Mouse (Mus musculus) limb, embryonic 13.5 days (tissue): ENCODE measurements around the gene Kctd6. TPM values are rescaled to one million over a fixed set of nuclear protein-coding genes. Genes with fewer than 3 reads are reported as not detected.

ENCODE experiments used
- ATAC-seq: fragments of 200-750 bp; cut with Nextera tagmentation; 2 replicates; pipeline ENCODE4 v1.8.0; 2017; ENCODE audit warnings: low read depth, moderate number of reproducible peaks, moderate TSS enrichment; ENCODE audit not compliant: low FRiP score
- H3K27ac ChIP-seq: fragments of 300-500 bp; sonication (generic); 2 replicates; pipeline ENCODE4 v1.5.1; 2015; ENCODE audit warnings: inconsistent platforms, mild to moderate bottlenecking, moderate library complexity
- H3K27me3 ChIP-seq: fragments of 300-500 bp; sonication (generic); 2 replicates; pipeline ENCODE4 v1.6.1; 2015; ENCODE audit warnings: mild to moderate bottlenecking, inconsistent platforms
- H3K36me3 ChIP-seq: fragments of 300-500 bp; sonication (generic); 2 replicates; pipeline ENCODE4 v1.6.1; 2015; ENCODE audit warnings: inconsistent platforms, mild to moderate bottlenecking, moderate library complexity
- H3K4me1 ChIP-seq: fragments of 300-500 bp; sonication (generic); 2 replicates; pipeline ENCODE4 v1.6.1; 2015; ENCODE audit warnings: inconsistent platforms
- H3K4me2 ChIP-seq: fragments of 300-500 bp; sonication (generic); replicated peaks from 2 replicates; pipeline ENCODE4 v1.6.1; 2015; ENCODE audit warnings: inconsistent platforms, mild to moderate bottlenecking, moderate library complexity
- H3K4me3 ChIP-seq: fragments of 300-500 bp; sonication (generic); 2 replicates; pipeline ENCODE4 v1.5.1; 2015; ENCODE audit warnings: moderate library complexity, mild to moderate bottlenecking, inconsistent platforms
- H3K9ac ChIP-seq: fragments of 300-500 bp; sonication (generic); 2 replicates; pipeline ENCODE4 v1.6.1; 2015; ENCODE audit warnings: mild to moderate bottlenecking, inconsistent platforms
- H3K9me3 ChIP-seq: fragments of 300-500 bp; sonication (generic); 2 replicates; pipeline ENCODE4 v1.6.1; 2016; ENCODE audit warnings: inconsistent platforms
- WGBS: fragments of 180-500 bp; shearing (Covaris S2); methylation state at CpG from one replicate; pipeline ENCODE4 v1.1.7; 2015; 5-methylcytosine and 5-hydroxymethylcytosine counted together
- polyA plus RNA-seq: library from polyadenylated mRNA; unstranded; fragments of >200 nt; fragmentation: Nextera tagmentation; extraction: Ambion mirVana; gene quantifications from 2 replicates; pipeline ENCODE4 v1.2.1, GENCODE M21; 2015

Kctd6 gene
- polyA plus RNA-seq, 1 experiment from 2014 or later = 7.8 TPM

- no peak overlapping the region for H3K4me2 ChIP-seq
- no peak for ATAC-seq
Measured at GRCm38 (mm10) chr14:8242388-8242920, 28.5 kb downstream of the Kctd6 start.

GRCm38 (mm10) chr14:8243136-8243888, 29.4 kb downstream of the Kctd6 start:
- ATAC-seq = no peak
- 77% methylated on average over 8 of the region's 8 CpGs for WGBS
- Histone ChIP-seq H3K4me1 (no peaks in the 10 kb centered on the region), H3K9me3 (no peaks in the 10 kb centered on the region), H3K27me3 (no peaks in the 10 kb centered on the region), H3K27ac (no peak overlapping the region), H3K36me3 (no peaks in the 10 kb centered on the region), H3K4me3 (no peak overlapping the region), H3K4me2 (no peak overlapping the region), H3K9ac (no peak overlapping the region)

More at GRCm38 (mm10) chr14:8242388-8242920, 28.5 kb downstream of the Kctd6 start:
- WGBS = 57% methylated on average over 5 of the region's 5 CpGs
- Histone ChIP-seq H3K27me3 (no peaks in the 10 kb centered on the region), H3K27ac (no peak overlapping the region), H3K4me3 (no peak overlapping the region), H3K4me1 (no peaks in the 10 kb centered on the region), H3K9me3 (no peaks in the 10 kb centered on the region), H3K36me3 (no peaks in the 10 kb centered on the region), H3K9ac (no peak overlapping the region)

DNA sequence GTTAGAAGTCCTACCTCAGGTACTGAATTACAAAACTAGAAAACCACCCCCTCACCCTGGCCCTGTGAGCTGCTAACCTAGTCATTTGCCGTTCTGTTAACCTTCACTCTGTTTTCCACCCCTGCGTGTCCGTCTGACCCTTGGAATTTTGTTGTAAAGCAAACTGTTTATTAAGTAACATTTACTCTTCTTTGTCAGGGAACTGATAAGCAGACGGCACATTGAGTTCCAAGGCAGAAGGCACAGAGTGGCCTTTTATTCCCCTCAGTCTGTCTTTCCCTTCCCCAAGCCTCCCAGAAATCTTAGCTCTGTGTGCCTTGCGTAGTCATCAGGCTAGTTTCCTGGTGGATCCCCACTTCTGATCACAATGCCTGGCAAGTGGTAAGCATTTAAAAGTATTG, 30.3 kb downstream of the Kctd6 start:
- no peaks in the 10 kb centered on the region for H3K9me3 ChIP-seq
- no peaks in the 10 kb centered on the region for H3K4me1 ChIP-seq
- no peak overlapping the region for H3K4me2 ChIP-seq
- no peaks in the 10 kb centered on the region for H3K27me3 ChIP-seq
- WGBS = 74% methylated on average over 5 of the region's 5 CpGs
- H3K9ac ChIP-seq = no peak overlapping the region
- H3K4me3 ChIP-seq = no peak overlapping the region
- ATAC-seq = no peak
- H3K36me3 ChIP-seq = no peaks in the 10 kb centered on the region
- no peak overlapping the region for H3K27ac ChIP-seq

DNA sequence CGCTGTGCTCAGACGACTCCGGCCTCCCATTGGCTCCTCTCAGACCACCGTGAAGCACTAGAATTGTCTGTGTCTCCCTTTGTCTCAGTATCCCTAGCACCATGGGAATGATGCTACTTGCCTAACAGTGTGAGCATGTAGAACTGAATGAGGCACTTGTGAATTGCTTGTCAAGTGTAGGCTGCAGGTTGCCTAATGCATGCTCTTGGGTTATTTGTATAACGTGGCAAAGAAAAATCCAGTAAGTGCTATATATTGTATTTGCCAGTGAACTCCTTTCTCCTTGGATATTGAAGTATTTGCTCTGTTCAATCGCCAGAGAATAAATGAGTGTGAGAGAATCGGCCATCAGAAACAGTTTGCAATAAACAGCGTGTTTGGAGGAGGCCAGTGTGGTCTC, 32.9 kb downstream of the Kctd6 start:
- no peaks in the 10 kb centered on the region for H3K36me3 ChIP-seq
- no peak overlapping the region for H3K9ac ChIP-seq
- no peaks in the 10 kb centered on the region for H3K9me3 ChIP-seq
- H3K4me1 ChIP-seq = no peaks in the 10 kb centered on the region
- ATAC-seq = no peak
- no peak overlapping the region for H3K4me2 ChIP-seq
- no peaks in the 10 kb centered on the region for H3K27me3 ChIP-seq
- no peak overlapping the region for H3K27ac ChIP-seq
- H3K4me3 ChIP-seq = no peak overlapping the region
- WGBS = 86% methylated on average over 8 of the region's 8 CpGs

DNA sequence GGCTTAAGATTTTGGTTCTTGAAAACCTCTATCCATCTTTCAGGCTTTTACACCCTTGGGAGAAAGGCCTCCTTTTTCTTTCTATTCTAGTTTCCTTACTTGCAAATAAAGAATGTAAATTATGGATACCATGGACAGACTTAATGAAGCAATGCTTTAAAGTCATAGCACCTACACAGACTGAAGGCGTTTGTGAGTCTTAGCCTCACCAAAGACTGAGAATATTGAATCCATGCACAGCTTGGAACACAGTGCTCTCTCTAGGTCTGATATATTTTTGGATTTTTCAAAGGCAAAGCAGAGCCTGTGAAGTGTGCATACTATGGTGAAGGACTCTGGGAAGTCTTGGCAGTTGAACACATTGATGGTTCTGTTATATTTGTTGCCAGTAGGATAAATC, 35.3 kb downstream of the Kctd6 start:
- H3K36me3 ChIP-seq = no peaks in the 10 kb centered on the region
- H3K27ac ChIP-seq = no peak overlapping the region
- 87% methylated on average over 1 of the region's 1 CpGs for WGBS

GRCm38 (mm10) chr14:8250141-8250871, 36.4 kb downstream of the Kctd6 start:
- no peak overlapping the region for H3K4me2 ChIP-seq
- H3K9ac ChIP-seq = no peak overlapping the region
- 75% methylated on average over 9 of the region's 9 CpGs for WGBS

More for the DNA sequence above, 35.3 kb downstream of the Kctd6 start:
- no peaks in the 10 kb centered on the region for H3K27me3 ChIP-seq
- ATAC-seq = no peak
- H3K9ac ChIP-seq = no peak overlapping the region
- H3K4me1 ChIP-seq = no peaks in the 10 kb centered on the region
- no peaks in the 10 kb centered on the region for H3K9me3 ChIP-seq
- H3K4me2 ChIP-seq = no peak overlapping the region
- no peak overlapping the region for H3K4me3 ChIP-seq

GRCm38 (mm10) chr14:8251330-8251885, 37.5 kb downstream of the Kctd6 start:
- no peak for ATAC-seq
- WGBS = 96% methylated on average over 8 of the region's 8 CpGs
- Histone ChIP-seq H3K9ac (no peak overlapping the region), H3K4me2 (no peak overlapping the region), H3K4me1 (no peaks in the 10 kb centered on the region), H3K36me3 (no peaks in the 10 kb centered on the region), H3K27ac (no peak overlapping the region), H3K9me3 (no peaks in the 10 kb centered on the region), H3K4me3 (no peak overlapping the region), H3K27me3 (no peaks in the 10 kb centered on the region)

More at GRCm38 (mm10) chr14:8250141-8250871, 36.4 kb downstream of the Kctd6 start:
- H3K27ac ChIP-seq = no peak overlapping the region
- ATAC-seq = no peak
- no peaks in the 10 kb centered on the region for H3K9me3 ChIP-seq
- H3K4me3 ChIP-seq = no peak overlapping the region
- H3K27me3 ChIP-seq = no peaks in the 10 kb centered on the region
- no peaks in the 10 kb centered on the region for H3K4me1 ChIP-seq
- no peaks in the 10 kb centered on the region for H3K36me3 ChIP-seq

DNA sequence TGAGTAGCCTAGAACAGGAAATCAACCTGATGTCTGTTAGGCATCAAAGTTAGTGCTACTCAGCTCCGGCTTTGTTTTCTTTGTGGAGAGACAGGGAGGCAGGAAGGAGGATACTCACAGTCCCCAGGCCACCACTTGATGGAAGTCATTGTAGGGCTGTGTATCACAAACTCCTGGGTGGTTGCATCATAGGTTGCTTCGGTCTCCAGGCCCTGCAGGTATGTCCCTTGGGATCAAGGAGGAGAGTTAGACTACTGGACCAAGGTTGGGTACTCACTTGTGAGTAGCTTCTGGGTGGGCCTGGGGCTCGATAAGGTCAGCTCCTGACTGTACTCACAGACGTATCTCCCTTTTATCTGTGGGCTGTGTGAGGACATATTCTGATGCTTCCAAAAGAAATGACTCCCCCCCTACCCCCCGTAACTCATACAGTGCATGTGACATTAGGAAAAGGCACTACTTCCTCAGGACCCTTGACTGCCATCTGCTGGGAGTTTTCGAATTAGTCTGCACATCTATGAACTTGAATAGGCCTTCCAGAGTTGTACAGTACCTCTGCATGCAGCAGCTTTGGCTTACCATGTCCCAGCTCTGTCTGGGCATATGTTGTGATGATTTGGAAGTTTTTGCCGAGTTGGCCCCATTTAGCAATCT, 41.3 kb downstream of the Kctd6 start:
- no peaks in the 10 kb centered on the region for H3K9me3 ChIP-seq
- no peak overlapping the region for H3K27ac ChIP-seq
- ATAC-seq = no peak
- H3K4me1 ChIP-seq = peaks cover 8% of the 10 kb centered on the region
- no peak overlapping the region for H3K4me2 ChIP-seq
- no peaks in the 10 kb centered on the region for H3K27me3 ChIP-seq
- no peak overlapping the region for H3K9ac ChIP-seq
- H3K4me3 ChIP-seq = no peak overlapping the region
- H3K36me3 ChIP-seq = no peaks in the 10 kb centered on the region
- 73% methylated on average over 7 of the region's 7 CpGs for WGBS

DNA sequence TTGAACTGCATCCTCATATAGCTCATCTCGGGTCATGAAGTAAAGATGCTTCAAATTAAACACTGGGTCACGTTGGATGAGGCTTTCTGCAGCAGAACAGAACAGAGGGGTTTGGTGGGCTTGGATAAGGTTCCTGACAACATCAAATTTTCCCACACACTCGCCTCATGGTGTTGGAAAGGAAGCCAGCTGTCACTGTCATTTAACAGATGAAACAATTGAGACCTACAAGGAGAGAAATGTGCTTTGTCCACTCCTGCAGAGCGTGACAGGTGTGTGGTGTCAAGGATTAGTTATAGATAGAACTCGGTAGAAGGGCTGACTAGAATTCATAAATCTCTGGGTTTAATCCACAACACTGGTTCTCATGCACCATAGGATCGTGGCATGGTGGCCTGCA, 42.1 kb downstream of the Kctd6 start:
- Histone ChIP-seq H3K4me2 (no peak overlapping the region), H3K4me3 (no peak overlapping the region), H3K4me1 (peaks cover 8% of the 10 kb centered on the region), H3K9ac (no peak overlapping the region), H3K27me3 (no peaks in the 10 kb centered on the region), H3K9me3 (no peaks in the 10 kb centered on the region), H3K36me3 (no peaks in the 10 kb centered on the region), H3K27ac (no peak overlapping the region)
- ATAC-seq = no peak
- 70% methylated on average over 6 of the region's 6 CpGs for WGBS

DNA sequence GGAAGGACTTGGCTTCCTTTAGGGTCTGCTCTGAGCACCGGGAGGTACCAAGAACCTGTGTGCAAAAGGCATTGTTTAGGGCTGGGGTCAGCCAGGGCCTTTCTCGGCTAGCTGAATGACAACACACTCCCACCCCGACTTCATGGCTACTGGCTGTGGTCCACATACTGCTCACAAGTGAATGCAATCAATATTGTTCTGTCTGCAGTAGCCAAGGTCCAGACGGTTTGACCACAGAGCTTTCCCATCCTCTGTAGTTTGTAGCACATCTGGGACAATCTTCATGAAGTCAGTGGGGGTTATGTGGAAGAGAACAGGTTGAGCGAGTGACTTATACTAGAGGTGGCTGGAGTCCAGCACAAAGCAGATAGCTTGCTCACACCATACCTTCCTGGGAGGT, 42.9 kb downstream of the Kctd6 start:
- Histone ChIP-seq H3K36me3 (no peaks in the 10 kb centered on the region), H3K4me1 (peaks cover 8% of the 10 kb centered on the region), H3K27me3 (no peaks in the 10 kb centered on the region), H3K4me3 (no peak overlapping the region), H3K4me2 (no peak overlapping the region), H3K9ac (no peak overlapping the region), H3K27ac (no peak overlapping the region), H3K9me3 (no peaks in the 10 kb centered on the region)
- WGBS = 77% methylated on average over 5 of the region's 5 CpGs
- ATAC-seq = no peak

- H3K27ac ChIP-seq = no peak overlapping the region
- WGBS = 43% methylated on average over 7 of the region's 7 CpGs
- peaks cover 8% of the 10 kb centered on the region for H3K4me1 ChIP-seq
- no peaks in the 10 kb centered on the region for H3K9me3 ChIP-seq
- H3K36me3 ChIP-seq = no peaks in the 10 kb centered on the region
- no peak for ATAC-seq
- no peak overlapping the region for H3K9ac ChIP-seq
- H3K4me3 ChIP-seq = no peak overlapping the region
- no peaks in the 10 kb centered on the region for H3K27me3 ChIP-seq
- no peak overlapping the region for H3K4me2 ChIP-seq
Measured at GRCm38 (mm10) chr14:8257521-8258334, 43.8 kb downstream of the Kctd6 start.
